10 mouse cellular contexts compared by ENCODE assay signal in the genomic region with DNA sequence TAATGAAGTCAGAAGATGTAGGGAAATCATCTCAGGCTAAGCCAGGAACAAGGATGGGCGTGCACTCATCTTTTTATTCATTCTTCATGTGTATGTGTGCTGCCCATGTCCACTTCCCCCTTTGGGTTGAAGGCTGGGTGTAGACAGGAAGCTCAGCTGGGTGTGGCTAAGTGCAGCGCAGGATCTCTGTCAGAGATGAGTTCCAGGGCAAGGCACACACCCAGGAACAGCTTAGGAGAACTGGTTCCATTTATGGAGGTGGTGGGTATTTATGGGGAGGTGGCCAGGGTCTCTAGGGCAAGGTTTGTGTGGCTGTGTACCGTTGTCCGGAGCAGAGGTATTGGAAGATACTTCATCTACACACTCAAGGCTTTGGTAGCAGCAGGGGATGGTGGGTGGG. TPM values are rescaled to one million over a fixed set of nuclear protein-coding genes. Genes with fewer than 3 reads are reported as not detected.
A peak's percentile ranks its signal among the peaks of the same experiment; 100 is the strongest.
DNase-seq lines count a peak whose midpoint lies in the region; ATAC-seq and TF ChIP-seq lines count a peak whose summit lies in the region.
"Had no signal": no experiment of that assay in that cellular context is flagged by ENCODE, and none has a peak within 500 bp of the region (broad histone marks: within the 10 kb centered on the region; RNA-seq: fewer than 3 reads in every experiment).

No protein-coding gene starts in this region.

- no peaks in the 10 kb centered on the region for H3K36me3 ChIP-seq in heart, embryonic 12.5 days
- H3K36me3 ChIP-seq in liver, embryonic 15.5 days (replicated peaks), result no peaks in the 10 kb centered on the region
- no peaks in the 10 kb centered on the region for H3K36me3 ChIP-seq in midbrain, embryonic 15.5 days (replicated peaks)
- H3K36me3 ChIP-seq: embryonic facial prominence, embryonic 12.5 days had no signal

- no peak overlapping the region for H3K4me2 ChIP-seq in heart, embryonic 12.5 days
- H3K4me2 ChIP-seq in liver, embryonic 15.5 days, result peak overlapping the region; percentile 59
- H3K4me2 ChIP-seq in midbrain, embryonic 15.5 days, result no peak overlapping the region
- H3K4me2 ChIP-seq: embryonic facial prominence, embryonic 12.5 days had no signal

- no peak overlapping the region for H3K27ac ChIP-seq in heart, embryonic 12.5 days (ENCODE audit: poor library complexity, severe bottlenecking)
- H3K27ac ChIP-seq in bone marrow macrophage, adult 2 months (ENCODE audit: insufficient read depth, low read depth, low read length), result peak overlapping the region; percentile 84
- peak overlapping the region; percentile 66 for H3K27ac ChIP-seq in liver, embryonic 15.5 days (replicated peaks)
- H3K27ac ChIP-seq in midbrain, embryonic 15.5 days, result no peak overlapping the region
- H3K27ac ChIP-seq: embryonic facial prominence, embryonic 12.5 days had no signal

- H3K9ac ChIP-seq in heart, embryonic 12.5 days, result no peak overlapping the region
- no peak overlapping the region; the same call in 1 of the 2 replicates for H3K9ac ChIP-seq in liver, embryonic 15.5 days
- H3K9ac ChIP-seq in midbrain, embryonic 15.5 days, result no peak overlapping the region
- H3K9ac ChIP-seq: embryonic facial prominence, embryonic 12.5 days had no signal

- TF ChIP-seq POLR2A in bone marrow macrophage, adult 2 months (IDR thresholded peaks at IDR 0.05; ENCODE audit: borderline replicate concordance, low read depth, low read length), result no peak

- TF ChIP-seq CTCF in bone marrow macrophage, adult 2 months (IDR thresholded peaks at IDR 0.05; ENCODE audit: low read depth, low read length), result no peak

- no peak overlapping the region for H3K4me3 ChIP-seq in heart, embryonic 12.5 days
- peak overlapping the region; percentile 57 for H3K4me3 ChIP-seq in bone marrow macrophage, adult 2 months (ENCODE audit: insufficient read depth, low read length)
- peak overlapping the region; percentile 14; the same call in 1 of the 2 replicates for H3K4me3 ChIP-seq in liver, embryonic 15.5 days (replicated peaks)
- H3K4me3 ChIP-seq in midbrain, embryonic 15.5 days, result no peak overlapping the region
- H3K4me3 ChIP-seq: embryonic facial prominence, embryonic 12.5 days had no signal

- H3K4me1 ChIP-seq in heart, embryonic 12.5 days (replicated peaks), result 0 out of 2 replicates have a peak, but pooled peaks cover 7% of the 10 kb centered on the region
- peaks cover 31% of the 10 kb centered on the region for H3K4me1 ChIP-seq in bone marrow macrophage, adult 2 months (ENCODE audit: control insufficient read depth, insufficient read depth, low read length)
- peaks cover 60% of the 10 kb centered on the region for H3K4me1 ChIP-seq in liver, embryonic 15.5 days (replicated peaks)
- no peaks in the 10 kb centered on the region for H3K4me1 ChIP-seq in midbrain, embryonic 15.5 days
- H3K4me1 ChIP-seq: embryonic facial prominence, embryonic 12.5 days had no signal

- DNase-seq in heart, adult 11 months, result peak; percentile 98
- DNase-seq in naive thymus-derived CD4-positive, alpha-beta T cell, adult 2 months (ENCODE audit: low read depth), result peak; percentile 67
- no peak for DNase-seq in right cerebral cortex, adult 2 months (ENCODE audit: low spot score in 2 of 2)
- no peak for DNase-seq in urinary bladder, postnatal 10 days (ENCODE audit: low spot score)
- DNase-seq: adrenal gland, adult 8-10 months had no signal

- WGBS in heart, embryonic 12.5 days, result 84% methylated on average over 4 of the region's 4 CpGs
- 34% methylated on average over 4 of the region's 4 CpGs for WGBS in liver, embryonic 15.5 days (ENCODE audit: insufficient replicate concordance)
- WGBS in midbrain, embryonic 15.5 days, result 95% methylated on average over 4 of the region's 4 CpGs

- no peak for ATAC-seq in heart, embryonic 12.5 days (ENCODE audit: insufficient number of reproducible peaks, low FRiP score)
- ATAC-seq in liver, embryonic 15.5 days (ENCODE audit: insufficient read depth), result peak; percentile 71
- ATAC-seq in midbrain, embryonic 15.5 days (replicated peaks), result no peak

- H3K27me3 ChIP-seq in heart, embryonic 12.5 days (replicated peaks), result no peaks in the 10 kb centered on the region
- no peaks in the 10 kb centered on the region for H3K27me3 ChIP-seq in liver, embryonic 15.5 days
- no peaks in the 10 kb centered on the region for H3K27me3 ChIP-seq in midbrain, embryonic 15.5 days (replicated peaks)
- H3K27me3 ChIP-seq: embryonic facial prominence, embryonic 12.5 days had no signal

- no peaks in the 10 kb centered on the region for H3K9me3 ChIP-seq in heart, embryonic 12.5 days (replicated peaks)
- H3K9me3 ChIP-seq in liver, embryonic 15.5 days (replicated peaks), result no peaks in the 10 kb centered on the region
- no peaks in the 10 kb centered on the region for H3K9me3 ChIP-seq in midbrain, embryonic 15.5 days
- H3K9me3 ChIP-seq: embryonic facial prominence, embryonic 12.5 days had no signal

RNA-seq across cellular contexts. Expression of a gene that starts 14.8 kb away (rescaled TPM):
- polyA plus RNA-seq in heart, embryonic 12.5 days (2016; fragmentation: Nextera tagmentation; extraction: Ambion mirVana), result 124 and 127 TPM in 2 replicates
- polyA plus RNA-seq in bone marrow macrophage, adult 2 months (2012; ENCODE audit: insufficient read depth, insufficient read length, missing spikeins), result 177 and 192 TPM in 2 replicates
- 52.8 and 55.4 TPM in 2 replicates for polyA plus RNA-seq in liver, embryonic 15.5 days (2015; fragmentation: Nextera tagmentation; extraction: Ambion mirVana)
- 126 and 133 TPM in 2 replicates for polyA plus RNA-seq in midbrain, embryonic 15.5 days (2015; fragmentation: Nextera tagmentation; extraction: Ambion mirVana)

Comparison
In these comparisons a context has a peak if more than half of its experiments do, and no peak if none do; other contexts are left out.
1. DNase-seq: peak in heart, adult 11 months (single experiment) and naive thymus-derived CD4-positive, alpha-beta T cell, adult 2 months (single experiment); none in right cerebral cortex, adult 2 months (0 of 2) and urinary bladder, postnatal 10 days (single experiment).
2. H3K27ac ChIP-seq: peak in bone marrow macrophage, adult 2 months (single experiment) and liver, embryonic 15.5 days (single experiment); none in heart, embryonic 12.5 days (single experiment) and midbrain, embryonic 15.5 days (single experiment).
3. H3K4me3 ChIP-seq: peak in bone marrow macrophage, adult 2 months (single experiment) and liver, embryonic 15.5 days (single experiment); none in heart, embryonic 12.5 days (single experiment) and midbrain, embryonic 15.5 days (single experiment).